Mouse (Mus musculus) myocyte (in vitro differentiated cells): ENCODE measurements around the gene Ccser1. TPM values are rescaled to one million over a fixed set of nuclear protein-coding genes. Genes with fewer than 3 reads are reported as not detected.
A peak's percentile ranks its signal among the peaks of the same experiment; 100 is the strongest.

Experiments used
- H3K27me3 ChIP-seq: one replicate; pipeline ENCODE4 v1.6.1; 2011; ENCODE audit not compliant: control insufficient read depth, insufficient read depth, insufficient read length
- H3K36me3 ChIP-seq: one replicate; pipeline ENCODE4 v1.6.1; 2011; ENCODE audit not compliant: control insufficient read depth, insufficient read depth
- H3K4me2 ChIP-seq: one replicate; pipeline ENCODE4 v1.6.1; 2011; ENCODE audit warnings: low read depth, control low read depth
- H3K4me3 ChIP-seq: one replicate; pipeline ENCODE4 v1.5.1; 2011; ENCODE audit warnings: mild to moderate bottlenecking, control low read depth, moderate library complexity
- H3K79me2 ChIP-seq: one replicate; pipeline ENCODE4 v1.6.1; 2011; ENCODE audit not compliant: control insufficient read depth, insufficient read depth
- H3ac ChIP-seq: one replicate; pipeline ENCODE4 v1.6.1; 2011; ENCODE audit not compliant: control insufficient read depth, insufficient read length
- CEBPB ChIP-seq: IDR thresholded peaks from 2 replicates; pipeline ENCODE4 v1.6.1; 2011; ENCODE audit warnings: mild to moderate bottlenecking, moderate library complexity; ENCODE audit not compliant: poor library complexity, insufficient read depth, severe bottlenecking
- E2F4 ChIP-seq: IDR thresholded peaks from one replicate; pipeline ENCODE4 v1.6.1; 2011; ENCODE audit warnings: mild to moderate bottlenecking, control low read depth, moderate library complexity; ENCODE audit not compliant: insufficient read depth
- MAX ChIP-seq: IDR thresholded peaks from one replicate; pipeline ENCODE4 v1.6.1; 2011; ENCODE audit warnings: low read depth, mild to moderate bottlenecking, control low read depth
- MYOD1 ChIP-seq, 3 experiments: IDR thresholded peaks; one replicate each; pipeline ENCODE4 v1.6.1; 2011; ENCODE audit warnings: control low read depth in 2 of 3, low read depth in 2 of 3, mild to moderate bottlenecking in 2 of 3, moderate library complexity in 1 of 3; ENCODE audit not compliant: insufficient read length in 2 of 3, control insufficient read depth in 1 of 3
- MYOG ChIP-seq, 3 experiments: IDR thresholded peaks; one replicate each; pipeline ENCODE4 v1.6.1; 2011; ENCODE audit warnings: control low read depth in 2 of 3, low read depth in 2 of 3, mild to moderate bottlenecking in 2 of 3; ENCODE audit not compliant: insufficient read length in 2 of 3, control insufficient read depth in 1 of 3, insufficient read depth in 1 of 3
- POLR2A ChIP-seq: IDR thresholded peaks from one replicate; pipeline ENCODE4 v1.6.1; 2011; ENCODE audit warnings: low read depth, mild to moderate bottlenecking, control low read depth, moderate library complexity; ENCODE audit not compliant: insufficient read length
- POLR2AphosphoS2 ChIP-seq: IDR thresholded peaks from one replicate; pipeline ENCODE4 v1.6.1; 2011; ENCODE audit warnings: low read depth, control low read depth; ENCODE audit not compliant: insufficient read length
- REST ChIP-seq: IDR thresholded peaks from one replicate; pipeline ENCODE4 v1.6.1; 2011; ENCODE audit warnings: mild to moderate bottlenecking, control low read depth, moderate library complexity; ENCODE audit not compliant: insufficient read depth, insufficient read length
- SRF ChIP-seq: IDR thresholded peaks from one replicate; pipeline ENCODE4 v1.6.1; 2011; ENCODE audit warnings: low read depth; ENCODE audit not compliant: control insufficient read depth, insufficient read length
- TCF12 ChIP-seq: IDR thresholded peaks from one replicate; pipeline ENCODE4 v1.6.1; 2011; ENCODE audit warnings: mild to moderate bottlenecking, control low read depth; ENCODE audit not compliant: poor library complexity, insufficient read depth, severe bottlenecking
- TCF3 ChIP-seq: IDR thresholded peaks from one replicate; pipeline ENCODE4 v1.6.1; 2011; ENCODE audit warnings: low read depth, control low read depth; ENCODE audit not compliant: insufficient read length
- USF1 ChIP-seq: IDR thresholded peaks from one replicate; pipeline ENCODE4 v1.6.1; 2011; ENCODE audit warnings: low read depth, mild to moderate bottlenecking, control low read depth, moderate library complexity
- polyA plus RNA-seq: library from polyadenylated mRNA; unstranded; fragments of >200 nt; fragmentation: generic; extraction: Trizol; gene quantifications from one replicate; pipeline ENCODE4 v1.2.1, GENCODE M21; 2012; ENCODE audit warnings: missing spikeins

Gene Ccser1
- polyA plus RNA-seq, 1 experiment: 0.52 TPM

DNA sequence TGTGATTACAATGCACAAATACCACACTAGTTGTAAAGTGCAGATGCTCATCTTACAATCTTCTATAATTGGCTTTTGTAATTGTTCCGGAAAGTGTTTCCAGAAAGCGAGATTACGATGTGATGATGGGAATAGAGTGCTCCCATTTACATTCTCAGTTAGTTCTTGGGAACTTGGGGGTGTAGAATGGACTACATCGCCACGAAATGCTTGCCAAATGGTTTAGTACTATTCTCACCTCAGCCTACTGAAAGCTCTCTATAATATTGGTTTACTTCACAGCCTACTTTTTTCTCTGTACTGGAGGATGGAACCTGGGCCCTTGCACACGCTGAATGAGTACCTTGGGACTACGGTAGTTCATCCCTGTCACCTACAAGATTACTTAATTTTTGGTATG, 522.9 kb downstream of the Ccser1 start:
- Histone ChIP-seq H3K79me2 (no peaks in the 10 kb centered on the region), H3K4me3 (no peak overlapping the region), H3K36me3 (no peaks in the 10 kb centered on the region), H3K27me3 (no peaks in the 10 kb centered on the region), H3K4me2 (no peak overlapping the region), H3ac (no peak overlapping the region)
- TF ChIP-seq MAX: no peak
- no peak for TF ChIP-seq USF1
- no peak for TF ChIP-seq CEBPB
- no peak for TF ChIP-seq POLR2A
- TF ChIP-seq SRF: no peak
- no peak for TF ChIP-seq E2F4
- no peak for TF ChIP-seq REST
- no peak for TF ChIP-seq POLR2AphosphoS2
- TF ChIP-seq MYOD1 (IDR thresholded peaks at IDR 0.05; ENCODE audit: control insufficient read depth in 1 of 3, insufficient read length in 2 of 3, low read depth in 2 of 3): no peak
- TF ChIP-seq TCF12: no peak
- TF ChIP-seq TCF3: no peak
- TF ChIP-seq MYOG (IDR thresholded peaks at IDR 0.05; ENCODE audit: control insufficient read depth in 1 of 3, insufficient read depth in 1 of 3, insufficient read length in 2 of 3, low read depth in 2 of 3): no peak

DNA sequence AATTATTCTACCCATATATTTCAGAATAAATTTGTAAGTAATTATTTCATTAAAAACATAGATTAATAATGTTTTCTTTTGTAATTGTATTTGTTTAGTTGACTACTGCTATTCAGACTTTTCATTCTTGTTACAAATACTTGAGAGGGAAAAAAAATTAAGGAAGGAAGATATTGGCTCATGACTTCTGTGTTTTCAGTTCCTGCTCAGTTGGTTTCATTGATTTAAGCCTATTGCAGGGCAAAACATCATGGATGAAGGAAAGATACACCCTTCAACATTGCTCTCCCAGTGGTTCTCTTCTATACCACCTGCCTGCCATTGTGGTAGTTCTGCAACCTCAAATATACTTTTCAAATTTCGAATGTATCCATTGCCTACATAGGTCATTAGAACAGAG, 541.1 kb downstream of the Ccser1 start:
- no peaks in the 10 kb centered on the region for H3K36me3 ChIP-seq
- H3K27me3 ChIP-seq: no peaks in the 10 kb centered on the region
- no peaks in the 10 kb centered on the region for H3K79me2 ChIP-seq
- no peak overlapping the region for H3K4me3 ChIP-seq
- no peak for TF ChIP-seq TCF3
- TF ChIP-seq POLR2A: no peak
- no peak for TF ChIP-seq REST
- TF ChIP-seq SRF: no peak
- no peak for TF ChIP-seq MYOD1 (IDR thresholded peaks at IDR 0.05; ENCODE audit: control insufficient read depth in 1 of 3, insufficient read length in 2 of 3, low read depth in 2 of 3)
- TF ChIP-seq MAX: no peak
- no peak for TF ChIP-seq USF1
- TF ChIP-seq MYOG (IDR thresholded peaks at IDR 0.05; ENCODE audit: control insufficient read depth in 1 of 3, insufficient read depth in 1 of 3, insufficient read length in 2 of 3, low read depth in 2 of 3): no peak
- no peak for TF ChIP-seq E2F4
- no peak for TF ChIP-seq CEBPB
- no peak for TF ChIP-seq POLR2AphosphoS2
- no peak for TF ChIP-seq TCF12
- H3ac ChIP-seq: no peak overlapping the region
- no peak overlapping the region for H3K4me2 ChIP-seq

DNA sequence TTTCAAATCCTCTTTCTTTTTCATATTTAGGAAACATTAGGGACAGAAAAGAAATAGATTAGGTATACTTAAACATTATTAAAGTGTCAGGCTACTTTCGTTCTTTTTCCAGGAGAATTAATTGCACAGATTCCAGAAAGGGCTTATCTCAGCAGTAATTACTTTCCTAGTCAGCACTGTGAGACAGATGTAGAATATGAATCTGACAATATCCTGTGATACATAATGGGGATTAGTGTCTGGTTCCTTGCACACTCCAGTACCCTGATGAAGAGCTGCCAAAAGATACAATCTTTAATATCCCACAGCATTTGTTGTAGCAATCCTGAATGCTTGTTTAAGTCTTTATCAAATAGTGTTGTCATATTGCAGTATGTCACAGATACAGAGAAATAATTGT, 548.9 kb downstream of the Ccser1 start:
- Histone ChIP-seq H3K36me3 (no peaks in the 10 kb centered on the region), H3K79me2 (no peaks in the 10 kb centered on the region), H3K27me3 (no peaks in the 10 kb centered on the region), H3K4me2 (peak overlapping the region; percentile 2), H3K4me3 (no peak overlapping the region), H3ac (no peak overlapping the region)
- TF ChIP-seq TCF12 (no peak), REST (no peak), MYOD1 (IDR thresholded peaks at IDR 0.05; ENCODE audit: control insufficient read depth in 1 of 3, insufficient read length in 2 of 3, low read depth in 2 of 3) (no peak), USF1 (no peak), POLR2AphosphoS2 (no peak), MYOG (IDR thresholded peaks at IDR 0.05; ENCODE audit: control insufficient read depth in 1 of 3, insufficient read depth in 1 of 3, insufficient read length in 2 of 3, low read depth in 2 of 3) (no peak), MAX (no peak), CEBPB (no peak), POLR2A (no peak)

DNA sequence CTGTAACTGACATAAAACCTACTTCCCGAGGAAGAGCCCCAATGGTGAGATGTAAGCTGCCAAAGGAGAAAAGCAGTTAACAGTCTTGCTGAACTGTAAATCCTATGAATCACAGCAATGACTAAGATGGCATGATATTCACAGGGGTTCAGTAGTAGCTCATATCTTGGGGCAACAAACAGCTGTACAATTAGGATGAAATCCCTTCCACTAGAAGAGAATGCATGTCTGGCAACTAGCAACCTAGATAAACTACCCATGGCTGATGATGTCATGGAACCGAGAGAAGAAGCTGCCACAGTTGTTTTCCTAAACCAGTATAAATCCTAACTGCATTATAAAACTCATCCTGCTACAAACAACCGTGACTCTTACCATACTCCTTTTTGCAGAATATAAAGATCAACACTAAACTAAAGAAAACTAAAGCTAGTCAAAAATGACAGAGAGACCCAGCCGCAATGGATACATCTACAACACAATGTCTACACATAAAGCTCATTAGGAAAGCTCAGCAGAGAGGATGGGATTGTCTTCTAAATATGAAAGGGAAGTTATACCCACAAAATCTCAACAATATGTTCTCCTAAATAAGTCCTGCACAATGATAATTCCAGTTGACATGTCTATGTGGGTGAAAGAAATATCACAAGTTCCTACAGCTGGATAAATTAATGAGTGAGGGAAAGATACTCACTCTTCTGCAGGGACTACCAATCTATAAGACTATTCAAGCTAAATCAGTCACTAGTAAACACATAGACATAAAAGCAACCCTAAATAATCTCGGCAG, 550.2 kb downstream of the Ccser1 start:
- H3ac ChIP-seq: no peak overlapping the region
- H3K4me3 ChIP-seq: no peak overlapping the region
- TF ChIP-seq POLR2A (no peak), SRF (no peak), MYOD1 (IDR thresholded peaks at IDR 0.05; ENCODE audit: control insufficient read depth in 1 of 3, insufficient read length in 2 of 3, low read depth in 2 of 3) (peak in 2 of 3 experiments; percentile 34 to 37)
- H3K4me2 ChIP-seq: peak overlapping the region; percentile 26
- H3K79me2 ChIP-seq: no peaks in the 10 kb centered on the region
- H3K27me3 ChIP-seq: no peaks in the 10 kb centered on the region
- H3K36me3 ChIP-seq: no peaks in the 10 kb centered on the region

DNA sequence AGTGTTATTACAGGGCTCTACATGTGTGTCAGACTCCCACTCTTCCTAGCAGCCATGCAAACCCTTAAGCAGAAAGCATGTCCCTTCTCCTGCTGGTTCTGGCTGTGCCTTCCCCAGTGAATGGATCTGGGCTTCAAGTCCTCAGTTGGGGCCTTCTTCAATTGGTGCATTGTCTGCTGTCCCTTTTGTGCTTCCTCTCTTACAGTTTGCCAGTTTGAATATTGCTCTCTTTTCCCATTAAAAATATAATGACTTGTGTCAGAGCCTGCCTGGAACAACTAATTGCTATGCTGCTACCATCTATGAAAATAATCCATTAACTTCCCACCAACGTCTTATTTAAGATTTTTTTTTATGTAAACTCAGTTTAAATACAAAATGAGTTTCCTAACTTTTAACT, 566.2 kb downstream of the Ccser1 start:
- no peak overlapping the region for H3ac ChIP-seq
- no peak overlapping the region for H3K4me2 ChIP-seq
- no peaks in the 10 kb centered on the region for H3K27me3 ChIP-seq
- no peaks in the 10 kb centered on the region for H3K36me3 ChIP-seq
- H3K79me2 ChIP-seq: no peaks in the 10 kb centered on the region
- H3K4me3 ChIP-seq: no peak overlapping the region
- TF ChIP-seq MYOG (IDR thresholded peaks at IDR 0.05; ENCODE audit: control insufficient read depth in 1 of 3, insufficient read depth in 1 of 3, insufficient read length in 2 of 3, low read depth in 2 of 3) (no peak), USF1 (no peak), MAX (no peak)
